Mouse (Mus musculus): ENCODE data around the gene Fzd7.

GRCm38 (mm10) chr1:59482331-59482695, at the start of gene Fzd7:
- TF ChIP-seq CTCF (conservative IDR thresholded peaks at IDR 0.05; ENCODE audit: insufficient read depth, insufficient read length, low read depth, low read length) (no peak), POLR2A (IDR thresholded peaks at IDR 0.05; ENCODE audit: low read depth, low read length) (no peak)
